Mouse (Mus musculus): ENCODE data around the gene G6pdx.

The G6pdx gene

DNA sequence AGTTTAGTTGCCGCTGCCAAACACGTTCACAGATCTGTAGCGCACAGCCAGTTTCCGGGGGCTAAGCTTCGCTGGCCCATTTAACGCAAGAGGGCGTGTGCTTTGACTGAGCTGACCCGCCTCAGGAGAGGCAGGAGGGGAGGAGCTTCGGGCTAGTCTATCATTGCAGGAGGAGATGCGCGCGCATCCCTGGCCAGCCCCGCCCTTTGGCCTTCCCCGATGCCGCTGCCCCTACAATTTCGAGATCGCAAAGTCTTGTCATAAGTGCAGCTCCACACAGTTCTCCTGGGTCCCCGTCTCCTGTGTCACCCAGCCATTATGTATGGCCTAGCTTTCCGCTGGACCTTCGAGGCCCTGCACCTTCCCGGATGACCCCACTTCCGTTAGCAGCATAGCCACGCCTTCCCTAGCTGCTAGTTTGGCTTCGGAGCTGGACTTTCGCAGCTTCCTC is at the start of gene G6pdx:
G6pdx (minus strand) TSS at position 369 of the 451 bp plus-strand sequence.
- peak; percentile 93 to 94 for DNase-seq

DNA sequence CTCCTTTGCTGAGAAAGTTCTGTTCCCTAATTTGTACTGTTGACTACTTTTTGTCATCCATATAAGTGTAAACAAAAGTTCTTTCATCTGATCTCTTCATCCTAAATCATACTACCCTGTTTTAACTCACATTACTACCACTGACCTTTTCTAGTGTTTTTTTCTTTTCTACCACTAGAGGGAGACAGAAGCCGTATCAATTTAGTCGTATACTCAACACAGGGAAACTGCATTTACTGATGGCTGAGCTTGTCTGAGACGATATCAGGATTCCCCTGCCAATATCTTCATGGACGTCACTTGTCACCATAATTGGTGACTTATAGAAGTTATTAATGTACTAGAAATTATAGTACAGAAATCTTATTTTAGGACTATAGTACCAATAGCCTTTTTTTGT is 23.8 kb upstream of the G6pdx start:
- DNase-seq = no peak

DNA sequence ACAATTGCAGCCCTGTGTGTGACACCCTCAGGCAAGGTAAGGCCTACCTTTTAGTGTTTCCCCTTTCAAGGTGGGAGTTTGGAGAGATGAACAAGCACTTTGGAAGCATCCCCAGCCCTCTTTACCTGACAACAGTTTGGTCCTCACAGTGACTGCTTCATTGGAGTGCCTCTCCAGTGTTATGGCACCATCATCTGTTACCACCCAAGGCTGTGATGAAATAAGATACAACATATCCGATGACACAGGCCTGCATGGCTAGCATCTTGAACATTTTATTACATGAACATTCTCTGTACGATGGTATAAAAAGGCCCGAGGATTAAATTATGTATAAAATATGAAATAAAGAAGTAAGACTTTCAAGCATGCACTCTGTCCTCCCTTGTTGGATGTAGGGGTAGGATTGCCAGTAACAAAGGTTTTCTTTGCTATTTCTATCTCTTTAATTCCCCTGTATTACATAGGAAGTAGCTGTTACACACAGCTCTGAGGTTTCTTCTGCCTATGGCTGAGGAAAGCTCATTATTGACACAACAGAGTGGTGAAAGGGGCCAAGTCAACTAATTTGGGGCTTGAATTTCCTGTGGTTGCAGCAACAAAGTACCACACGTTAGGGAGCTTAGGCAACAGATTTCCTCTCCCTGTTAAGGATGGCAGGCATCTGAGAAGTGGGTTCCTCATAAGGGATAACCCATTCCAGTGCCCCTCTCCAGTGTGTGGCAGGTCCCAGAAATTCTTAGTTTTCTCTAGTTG is 22.3 kb upstream of the G6pdx start:
- no peak for DNase-seq

DNA sequence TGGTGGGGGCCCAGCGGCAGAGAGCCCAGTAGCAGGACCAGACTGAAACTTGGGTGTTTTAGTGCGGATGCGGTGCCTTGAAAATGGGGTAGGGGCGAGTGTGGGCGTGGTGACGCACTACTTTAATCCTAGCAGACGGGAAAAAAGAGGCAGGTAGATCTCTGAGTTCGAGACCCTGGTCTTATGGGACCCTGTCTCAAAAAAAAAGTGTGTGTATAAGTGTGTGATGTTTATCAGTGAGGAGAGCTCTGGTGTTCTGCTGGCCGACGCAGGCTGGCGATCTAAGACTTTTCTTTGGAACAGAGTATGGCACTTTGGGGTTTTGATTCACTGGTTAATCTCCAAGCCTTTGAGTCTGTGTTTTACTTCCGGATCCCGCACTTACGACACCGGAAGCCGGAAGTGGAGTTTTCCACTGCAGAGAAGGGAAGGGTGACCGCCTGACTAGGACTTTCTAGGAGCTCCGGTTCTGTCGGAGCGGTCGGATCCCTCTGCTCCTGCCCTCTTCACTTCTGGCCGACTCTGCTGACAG is 362 bp upstream of the G6pdx start:
- peak; percentile 80 to 87 for DNase-seq

DNA sequence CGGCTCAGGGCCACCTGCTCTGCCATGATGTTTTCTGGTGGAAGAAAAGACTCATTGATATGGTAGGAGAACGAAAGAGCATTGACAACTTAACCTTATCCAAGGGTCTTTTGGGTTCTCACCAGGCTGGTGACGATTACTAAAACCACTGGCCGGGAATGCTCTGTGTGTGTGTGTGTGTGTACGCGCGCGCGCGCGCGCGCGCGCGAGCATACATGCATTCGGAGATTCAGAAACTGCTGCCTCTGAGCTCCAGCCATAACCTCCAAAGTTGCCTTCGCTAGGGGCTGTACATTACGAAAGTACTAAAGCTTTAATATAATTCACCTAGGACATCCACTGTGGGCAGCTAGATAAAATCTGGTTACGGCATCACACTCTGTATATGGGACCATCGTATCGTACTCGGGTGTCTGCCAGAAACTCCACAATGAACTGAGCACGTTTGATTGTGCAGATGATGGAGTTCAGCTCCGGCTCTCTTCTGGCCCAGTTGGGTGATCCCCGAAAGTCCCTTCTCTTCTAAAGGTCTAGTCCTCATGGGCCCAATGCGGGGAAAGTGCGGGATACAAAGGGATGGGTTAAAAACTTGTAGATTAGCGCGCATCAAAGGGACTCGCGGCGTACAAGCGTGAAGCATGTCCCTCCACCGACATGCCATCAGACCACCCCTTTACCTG is 708 bp downstream of the G6pdx start:
- no peak for DNase-seq

DNA sequence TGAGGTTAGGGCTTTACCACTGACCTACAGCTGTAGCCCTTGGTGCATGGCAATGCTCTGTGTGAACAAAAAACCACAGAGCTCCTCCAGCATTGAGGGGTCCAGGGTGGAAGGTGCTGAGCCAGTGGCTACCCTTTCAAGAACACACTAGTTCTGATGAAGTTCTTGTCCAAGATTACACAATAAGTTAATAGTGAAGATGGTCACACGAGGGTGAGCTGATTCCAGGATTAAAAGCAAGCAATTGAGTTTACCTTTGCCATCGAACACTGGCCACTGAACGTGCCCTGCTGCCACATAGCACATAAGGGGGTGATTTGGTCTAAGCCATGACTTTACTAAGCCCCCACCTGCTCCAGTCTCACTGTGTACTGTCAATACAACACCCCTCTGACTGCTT is 1.9 kb downstream of the G6pdx start:
- no peak for DNase-seq

DNA sequence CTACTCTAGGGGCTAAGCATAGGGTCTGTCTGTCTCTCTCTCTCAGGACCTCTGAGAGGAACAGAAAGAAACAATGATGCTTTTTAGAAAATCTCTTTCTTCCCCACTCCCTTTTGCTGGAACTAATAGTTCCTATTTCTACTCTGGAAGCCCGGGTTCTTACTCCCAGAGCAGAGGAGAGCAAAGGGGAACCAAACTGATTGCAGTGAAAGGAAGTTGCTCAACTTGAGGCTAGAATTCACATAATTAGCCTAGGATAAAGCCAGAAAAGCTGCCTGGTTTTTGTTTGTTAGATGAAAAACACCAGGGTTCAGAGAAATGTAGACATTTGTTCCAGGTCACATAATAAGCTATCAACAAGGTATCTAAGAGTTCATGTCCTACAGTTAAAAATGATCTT is 2.7 kb downstream of the G6pdx start:
- no peak for DNase-seq

DNA sequence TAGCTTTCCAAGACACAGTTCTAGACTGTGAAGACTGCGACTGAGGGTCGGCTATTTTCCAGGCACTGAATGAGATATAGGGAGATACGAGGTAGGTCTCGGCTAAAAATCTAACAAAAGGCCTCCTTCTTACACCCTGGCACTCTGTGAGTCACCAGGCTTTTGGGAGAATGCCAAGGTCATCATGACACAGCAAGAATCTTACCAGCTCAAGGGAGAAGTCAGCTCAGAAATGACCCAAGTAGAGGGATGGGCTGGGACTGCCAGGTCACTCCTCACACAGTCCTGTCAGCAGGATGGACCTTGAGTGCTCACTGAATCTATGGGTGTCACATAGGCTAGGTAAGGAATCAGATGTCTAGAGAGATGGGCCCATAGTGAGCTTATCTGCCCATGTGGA is 3.8 kb downstream of the G6pdx start:
- peak; percentile 36 to 52 for DNase-seq

DNA sequence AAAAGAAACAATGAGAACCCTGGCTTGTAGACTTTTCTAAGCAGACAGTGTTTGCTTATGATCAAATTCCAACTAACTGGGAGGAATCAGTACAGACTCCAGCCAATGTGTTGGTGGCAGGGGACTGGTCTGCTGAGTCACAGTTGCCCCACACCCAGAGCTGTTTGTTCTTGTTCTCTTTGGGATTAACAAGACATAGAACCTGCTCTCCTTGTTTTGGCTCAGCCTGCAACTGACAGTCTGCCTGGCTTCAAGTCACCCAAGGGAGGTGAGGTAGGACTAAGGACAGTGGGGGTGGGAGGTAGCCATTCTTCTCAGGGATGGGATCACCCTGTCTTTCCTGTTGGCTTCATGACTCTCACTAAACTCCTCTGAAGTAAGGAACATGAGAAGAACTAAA is 4.6 kb downstream of the G6pdx start:
- peak in 1 of 2 experiments; percentile 45 for DNase-seq

DNA sequence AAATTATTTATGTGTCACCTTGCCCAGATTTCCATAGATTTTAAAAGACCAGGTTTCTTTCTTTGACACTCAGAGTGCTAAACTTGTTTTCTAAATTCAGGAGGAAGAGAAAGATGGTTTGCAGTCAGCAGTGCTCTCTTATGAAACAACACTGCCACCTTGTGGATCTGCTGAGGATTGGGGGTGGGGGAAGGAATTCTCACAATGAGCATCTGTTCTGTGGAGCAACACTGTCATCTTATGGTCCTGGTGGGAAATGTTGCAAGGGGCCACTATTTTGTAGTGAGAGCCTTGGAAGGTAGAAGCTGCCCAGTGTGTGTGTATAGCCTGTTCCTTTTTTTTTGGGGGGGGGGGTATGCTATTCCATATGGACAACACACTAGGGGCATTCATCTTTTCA is 15.6 kb downstream of the G6pdx start:
- DNase-seq = peak; percentile 63 to 69

DNA sequence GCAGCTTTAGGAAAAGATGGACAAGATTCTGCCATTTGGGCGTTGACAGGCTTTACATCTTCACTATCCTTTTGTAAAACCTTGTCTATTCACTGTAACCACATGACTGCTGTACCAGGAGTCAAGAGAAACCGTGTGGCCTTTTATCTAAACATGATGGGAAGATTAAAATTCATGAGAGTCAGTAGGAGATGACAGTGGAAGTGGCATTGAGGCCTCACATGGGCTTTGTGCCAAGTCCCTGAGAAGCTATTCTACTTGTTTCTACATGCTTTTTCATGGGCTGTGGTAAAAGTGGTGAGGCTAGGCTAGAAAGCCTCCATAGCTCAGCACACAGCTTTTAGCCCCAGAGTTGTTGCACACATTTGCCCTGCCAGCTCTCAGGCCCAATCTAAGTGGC is 20.7 kb downstream of the G6pdx start:
- no peak for DNase-seq

DNA sequence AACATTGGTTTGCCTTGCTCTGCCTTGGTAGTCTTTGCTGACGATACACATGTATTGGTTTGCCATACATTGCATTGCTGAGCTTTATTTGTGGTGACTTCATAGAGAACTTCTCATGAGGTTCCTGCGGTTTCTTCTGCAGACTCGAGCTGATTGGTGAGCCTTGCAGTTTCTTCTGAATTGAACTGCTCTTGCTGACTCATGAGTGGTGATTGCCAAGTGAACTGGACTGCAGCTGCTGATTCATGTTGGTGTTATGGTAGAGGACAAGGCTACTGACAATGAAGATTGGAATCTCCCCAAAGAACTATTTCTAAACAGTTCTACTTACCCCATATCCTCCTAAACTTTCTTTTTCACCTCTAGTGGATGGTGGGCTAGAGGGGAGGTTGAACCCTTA is 28.9 kb downstream of the G6pdx start:
- DNase-seq = no peak

DNA sequence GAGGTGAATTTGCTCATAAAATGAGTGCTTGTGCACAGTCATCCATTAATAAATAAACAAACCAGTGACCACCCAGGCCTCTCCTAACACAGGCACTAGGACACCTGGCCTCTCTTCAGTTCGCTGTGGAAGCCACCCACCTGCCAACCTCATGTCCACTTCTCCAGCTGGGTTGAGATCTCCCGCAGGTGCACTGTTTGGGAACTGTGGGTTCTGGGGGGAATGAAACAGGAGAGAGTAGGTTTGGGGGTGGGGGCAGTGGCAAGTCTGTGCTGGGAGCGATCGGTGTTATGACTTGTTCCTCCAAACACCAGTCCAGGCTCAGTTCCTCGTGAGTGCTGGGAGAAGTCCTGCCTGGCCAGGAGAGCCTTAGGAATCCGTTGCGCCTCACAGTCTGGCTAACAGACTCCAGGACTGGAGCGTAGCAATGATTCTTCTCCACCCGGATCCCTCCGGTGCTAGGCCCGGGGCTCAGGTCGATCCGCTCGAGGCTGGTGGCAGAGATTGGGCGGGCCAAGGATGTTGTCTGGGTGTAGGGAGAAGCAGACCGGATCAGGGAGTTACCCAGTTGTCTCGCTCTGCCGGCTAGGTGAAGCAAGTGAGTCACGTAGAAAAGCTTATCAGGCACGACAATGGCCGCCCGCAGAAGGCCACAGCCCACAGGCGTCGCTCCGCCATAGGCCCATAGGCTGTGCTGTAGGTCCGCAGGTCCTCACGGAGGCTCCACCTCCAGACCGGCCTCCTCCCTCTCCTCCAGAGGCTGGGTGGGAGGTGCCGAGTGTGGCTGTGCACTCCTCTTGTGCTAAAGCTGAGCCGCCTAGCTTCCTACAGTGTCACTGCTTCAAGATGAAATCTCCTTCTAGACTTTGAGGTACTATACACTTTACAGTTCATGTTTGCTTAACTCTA is 36.2 kb downstream of the G6pdx start, which contains the start of the genes Fam3a and Ikbkg:
Fam3a (minus strand) TSS at position 738 of the 909 bp plus-strand sequence.
Ikbkg (plus strand) TSS at position 756 of the 909 bp plus-strand sequence.
- DNase-seq = peak; percentile 86 to 94

DNA sequence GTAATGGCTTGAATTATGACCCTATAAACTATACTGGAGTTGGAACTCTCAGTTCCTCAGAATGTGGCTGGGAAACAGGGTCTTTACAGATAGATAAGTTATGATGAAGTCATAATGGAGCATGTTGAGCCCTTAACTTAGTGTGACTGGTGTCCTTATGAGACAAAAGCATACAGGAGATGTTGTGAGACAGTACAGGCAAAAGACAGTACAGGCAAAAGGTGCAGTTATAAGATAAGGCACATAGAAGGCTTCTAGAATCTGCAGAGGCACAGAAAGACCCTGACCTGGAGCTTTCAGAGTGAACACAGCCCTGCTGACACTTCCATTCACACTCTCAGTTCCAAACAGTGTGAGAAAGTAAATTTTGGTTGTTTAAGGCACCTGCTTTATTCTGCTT is 40.8 kb downstream of the G6pdx start:
- no peak for DNase-seq

DNA sequence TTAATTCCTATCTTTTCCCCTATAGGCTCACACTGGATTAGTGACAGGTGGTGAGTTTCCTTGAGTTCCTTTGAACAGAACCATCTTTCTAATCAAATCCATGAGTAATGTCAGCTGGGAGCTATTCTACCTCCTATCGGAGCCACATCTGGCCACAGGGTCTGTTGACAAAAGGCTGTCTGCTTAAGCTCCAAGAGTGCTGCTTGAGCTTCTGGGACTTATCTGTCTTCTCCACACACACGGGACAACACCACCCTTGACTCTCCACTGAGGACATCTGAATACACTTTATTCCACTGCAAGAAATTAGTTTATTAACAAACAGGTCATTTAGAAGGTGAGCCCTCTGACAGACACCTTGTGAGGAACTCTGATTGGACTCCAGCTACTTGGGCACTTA is 44.5 kb downstream of the G6pdx start:
- DNase-seq = no peak

DNA sequence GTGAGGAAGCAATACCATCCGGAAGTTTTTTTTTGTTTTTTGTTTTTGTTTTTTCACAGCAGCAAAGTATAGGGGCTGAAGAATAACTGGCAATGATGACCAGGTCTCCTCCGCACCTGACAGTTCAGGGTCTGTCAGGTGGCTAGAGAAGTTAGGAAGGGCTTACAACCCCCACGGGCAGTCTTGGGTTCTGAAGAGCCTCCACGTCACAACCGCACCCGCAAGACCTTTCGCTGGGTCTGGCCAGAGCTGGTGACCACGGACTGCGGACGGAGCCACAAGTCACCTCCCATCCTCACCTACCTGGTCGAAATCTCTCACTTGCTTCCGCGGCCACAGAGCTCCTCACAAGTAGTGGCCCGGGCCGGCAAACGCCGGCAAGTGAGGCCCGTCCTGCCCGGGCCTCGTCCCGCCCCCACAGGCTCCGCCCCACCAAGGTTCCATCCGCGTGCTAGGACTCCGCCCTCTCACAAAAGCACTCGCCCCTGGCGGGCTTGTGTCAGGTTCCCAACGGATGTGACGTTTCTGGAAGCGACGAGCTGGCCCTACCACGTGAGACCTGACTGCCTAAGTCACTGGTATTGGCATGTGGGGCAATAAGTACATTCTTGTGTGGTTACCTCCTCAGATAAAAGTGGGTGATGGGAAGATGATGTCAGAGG is 56.0 kb downstream of the G6pdx start, which contains the start of the genes Ubl4a and Slc10a3:
Ubl4a (minus strand) TSS at position 331 of the 662 bp plus-strand sequence.
Slc10a3 (minus strand) TSS at position 462 of the 662 bp plus-strand sequence.
- DNase-seq = peak; percentile 90 to 96

DNA sequence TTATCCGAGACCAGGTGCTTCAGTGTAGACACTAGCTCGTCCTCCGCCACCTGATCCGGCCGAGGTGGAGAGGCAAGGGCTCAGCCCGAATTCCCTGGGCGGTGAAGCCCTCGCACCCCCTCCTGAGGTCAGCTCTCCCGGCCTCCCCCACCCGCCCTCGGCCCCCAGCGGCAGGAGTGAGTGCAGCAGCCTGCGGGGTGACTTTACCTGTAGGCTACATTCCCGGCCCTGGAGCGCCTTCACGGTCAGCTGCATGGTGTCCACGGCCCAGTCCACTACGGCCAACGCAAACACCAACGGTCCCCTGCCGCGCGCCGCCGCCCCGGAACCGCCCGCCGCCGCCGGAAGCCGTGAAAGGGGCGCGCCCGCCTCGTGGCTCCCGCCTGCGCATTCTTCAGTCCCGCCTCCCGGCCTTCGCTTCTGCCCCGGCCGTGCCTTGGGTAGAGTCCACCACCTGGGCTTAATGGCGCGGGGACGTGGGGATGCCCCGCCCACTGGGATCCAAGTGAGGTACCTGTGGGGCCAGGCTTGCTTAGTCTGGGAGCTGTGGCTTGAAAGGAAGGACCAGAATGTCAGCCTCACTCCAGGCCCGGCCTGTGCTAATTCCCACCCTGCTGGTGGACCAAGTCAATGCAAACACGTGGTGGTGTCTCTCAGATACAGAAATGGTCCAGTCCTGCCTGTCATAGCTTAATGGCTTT is 60.6 kb downstream of the G6pdx start:
- DNase-seq = peak; percentile 79 to 91

DNA sequence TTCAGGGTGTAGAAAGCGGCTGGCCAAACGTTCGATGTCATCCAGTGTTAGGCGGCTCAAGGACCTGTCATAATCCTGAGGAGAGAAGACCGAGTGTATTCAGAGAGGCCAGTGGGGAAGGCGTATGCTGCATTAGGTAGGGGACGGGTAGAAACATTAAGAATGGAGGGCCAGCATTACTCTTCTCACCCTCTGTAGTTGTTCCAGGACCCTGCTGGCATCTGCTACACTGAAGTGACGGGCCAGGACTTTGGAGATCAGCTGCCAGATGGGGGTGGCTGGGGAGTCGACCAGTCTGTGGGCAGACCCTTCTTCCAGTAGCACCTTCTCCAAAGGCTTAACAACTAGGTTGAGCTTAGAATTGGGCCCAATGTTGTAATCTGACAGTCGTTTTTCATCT is 61.5 kb downstream of the G6pdx start:
- DNase-seq = no peak
